Mouse (Mus musculus) midbrain, embryonic 13.5 days (tissue): Measurements from ENCODE around the gene Ppp6r2. TPM values are rescaled to one million over a fixed set of nuclear protein-coding genes. Genes with fewer than 3 reads are reported as not detected.

Source experiments
- ATAC-seq: fragments of 200-750 bp; cut with Nextera tagmentation; 2 replicates; pipeline ENCODE4 v1.8.0; 2017; ENCODE audit warnings: mild to moderate bottlenecking, moderate TSS enrichment, moderate library complexity
- H3K27ac ChIP-seq: fragments of 300-500 bp; sonication (generic); 2 replicates; pipeline ENCODE4 v1.5.1; 2015; ENCODE audit warnings: inconsistent platforms, mild to moderate bottlenecking, moderate library complexity
- H3K27me3 ChIP-seq: fragments of 300-500 bp; sonication (generic); 2 replicates; pipeline ENCODE4 v1.6.1; 2015; ENCODE audit warnings: mild to moderate bottlenecking, inconsistent platforms
- H3K36me3 ChIP-seq: fragments of 300-500 bp; sonication (generic); 2 replicates; pipeline ENCODE4 v1.6.1; 2015; ENCODE audit warnings: mild to moderate bottlenecking, inconsistent platforms
- H3K4me1 ChIP-seq: fragments of 300-500 bp; sonication (generic); replicated peaks from 2 replicates; pipeline ENCODE4 v1.6.1; 2015; ENCODE audit warnings: inconsistent platforms
- H3K4me2 ChIP-seq: fragments of 300-500 bp; sonication (generic); replicated peaks from 2 replicates; pipeline ENCODE4 v1.6.1; 2015; ENCODE audit warnings: moderate library complexity, mild to moderate bottlenecking, inconsistent platforms
- H3K4me3 ChIP-seq: fragments of 300-500 bp; sonication (generic); replicated peaks from 2 replicates; pipeline ENCODE4 v1.5.1; 2015; ENCODE audit warnings: mild to moderate bottlenecking, inconsistent platforms
- H3K9ac ChIP-seq: fragments of 300-500 bp; sonication (generic); replicated peaks from 2 replicates; pipeline ENCODE4 v1.6.1; 2015; ENCODE audit warnings: mild to moderate bottlenecking, inconsistent platforms
- H3K9me3 ChIP-seq: fragments of 300-500 bp; sonication (generic); 2 replicates; pipeline ENCODE4 v1.6.1; 2016; ENCODE audit warnings: mild to moderate bottlenecking, inconsistent platforms
- WGBS: fragments of 180-500 bp; shearing (Covaris S2); methylation state at CpG from one replicate; pipeline ENCODE4 v1.1.7; 2015; 5-methylcytosine and 5-hydroxymethylcytosine counted together
- polyA plus RNA-seq: library from polyadenylated mRNA; unstranded; fragments of >200 nt; fragmentation: Nextera tagmentation; extraction: Ambion mirVana; gene quantifications from 2 replicates; pipeline ENCODE4 v1.2.1, GENCODE M21; 2015

Ppp6r2 gene
- polyA plus RNA-seq, 1 experiment from 2014 or later = 86.6 TPM

DNA sequence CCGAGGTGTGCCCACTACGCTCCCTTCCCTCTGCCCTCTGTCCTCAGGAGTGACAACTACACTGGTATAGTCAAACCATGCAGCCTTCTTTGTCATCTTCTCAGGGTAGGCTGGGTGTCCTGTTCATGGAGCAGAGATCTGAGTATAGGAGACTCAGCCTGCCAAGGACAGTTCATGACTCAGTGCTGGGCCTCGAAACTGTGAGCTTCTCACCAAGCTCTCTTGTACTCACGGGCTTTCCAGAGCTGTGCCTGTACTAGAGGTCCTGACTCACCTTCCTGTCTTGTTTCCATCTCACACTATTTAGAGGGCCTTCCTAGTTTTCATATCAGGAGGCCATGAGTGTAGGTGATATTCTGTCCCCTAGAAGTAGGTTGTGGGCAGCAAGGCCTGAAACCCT is 66.0 kb downstream of the Ppp6r2 start:
- WGBS = 96% methylated on average over 4 of the region's 4 CpGs

DNA sequence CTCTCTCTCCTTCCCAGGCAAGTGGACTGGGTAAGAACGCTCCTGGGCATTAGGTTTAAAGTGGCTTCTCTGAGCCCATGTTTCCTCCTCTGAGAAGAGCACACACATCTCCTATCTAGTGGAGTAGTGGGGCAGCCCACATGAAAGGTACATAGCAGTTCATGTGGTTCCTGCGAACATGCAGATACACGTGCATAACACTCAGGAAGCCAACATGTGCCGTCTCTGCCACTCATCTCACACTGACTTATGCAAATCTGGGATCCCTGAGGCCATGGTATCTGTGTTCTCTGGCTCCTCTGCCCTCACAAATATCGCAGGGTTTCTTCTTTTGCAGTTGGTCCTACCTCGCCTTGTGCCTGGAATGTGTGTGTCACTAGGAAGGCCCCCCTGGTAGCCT is 71.2 kb downstream of the Ppp6r2 start:
- peaks cover 97% of the 10 kb centered on the region for H3K36me3 ChIP-seq
- H3K9me3 ChIP-seq = no peaks in the 10 kb centered on the region
- H3K9ac ChIP-seq = no peak overlapping the region
- no peak overlapping the region for H3K4me3 ChIP-seq
- no peak overlapping the region for H3K4me2 ChIP-seq
- H3K27me3 ChIP-seq = no peaks in the 10 kb centered on the region
- H3K4me1 ChIP-seq = no peaks in the 10 kb centered on the region
- no peak for ATAC-seq
- no peak overlapping the region for H3K27ac ChIP-seq
- 78% methylated on average over 6 of the region's 6 CpGs for WGBS

More for the DNA sequence above, 66.0 kb downstream of the Ppp6r2 start:
- ATAC-seq = no peak
- no peaks in the 10 kb centered on the region for H3K27me3 ChIP-seq
- H3K4me3 ChIP-seq = no peak overlapping the region
- no peaks in the 10 kb centered on the region for H3K4me1 ChIP-seq
- H3K9ac ChIP-seq = no peak overlapping the region
- no peaks in the 10 kb centered on the region for H3K9me3 ChIP-seq
- no peak overlapping the region for H3K27ac ChIP-seq
- no peak overlapping the region for H3K4me2 ChIP-seq
- peaks cover 95% of the 10 kb centered on the region for H3K36me3 ChIP-seq

DNA sequence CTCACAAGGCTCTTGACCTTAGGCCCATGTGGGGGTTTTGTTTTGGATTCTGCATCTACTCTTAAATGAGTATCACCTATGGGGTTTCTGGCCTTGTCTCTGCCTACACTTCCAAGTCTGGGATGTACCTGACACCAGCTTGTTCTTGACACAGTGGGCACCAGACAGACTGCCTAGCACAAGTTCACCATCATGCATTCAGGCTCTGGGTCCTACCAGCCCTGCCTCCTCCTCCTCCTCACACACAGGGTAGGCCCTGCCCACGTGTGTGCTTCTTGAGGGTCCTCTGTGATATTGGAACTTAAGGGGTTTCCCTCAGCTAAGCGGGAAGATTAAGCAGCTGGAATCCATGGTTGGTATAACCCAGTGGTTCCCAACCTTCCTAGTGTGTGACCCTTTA is 72.7 kb downstream of the Ppp6r2 start:
- H3K4me1 ChIP-seq = no peaks in the 10 kb centered on the region
- H3K27ac ChIP-seq = no peak overlapping the region
- ATAC-seq = no peak
- no peaks in the 10 kb centered on the region for H3K27me3 ChIP-seq
- H3K9me3 ChIP-seq = no peaks in the 10 kb centered on the region
- H3K4me2 ChIP-seq = no peak overlapping the region
- peaks cover 97% of the 10 kb centered on the region for H3K36me3 ChIP-seq
- WGBS = 88% methylated on average over 2 of the region's 2 CpGs
- no peak overlapping the region for H3K4me3 ChIP-seq
- no peak overlapping the region for H3K9ac ChIP-seq

DNA sequence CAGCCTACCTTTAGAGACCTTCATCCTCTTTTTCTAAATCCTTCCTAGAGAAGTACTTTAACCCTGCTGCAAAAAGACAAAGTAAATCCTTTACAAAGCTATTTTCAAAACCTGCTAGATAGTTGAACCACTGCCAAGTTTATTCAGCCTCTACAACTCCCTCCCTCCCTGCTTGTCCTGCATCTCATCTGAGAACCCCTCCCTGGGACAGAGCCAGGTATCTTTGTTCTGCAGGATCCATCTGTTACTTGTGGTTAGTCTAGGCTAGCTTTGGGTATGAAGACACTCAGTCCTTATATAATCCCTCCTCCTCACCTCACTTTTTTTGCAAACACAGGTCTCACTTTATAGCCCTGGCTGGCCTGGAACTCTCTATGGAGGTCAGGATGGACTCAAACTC is 73.7 kb downstream of the Ppp6r2 start:
- Histone ChIP-seq H3K9me3 (no peaks in the 10 kb centered on the region), H3K4me3 (no peak overlapping the region), H3K4me2 (no peak overlapping the region), H3K36me3 (peaks cover 97% of the 10 kb centered on the region), H3K9ac (no peak overlapping the region), H3K27ac (no peak overlapping the region), H3K27me3 (no peaks in the 10 kb centered on the region), H3K4me1 (no peaks in the 10 kb centered on the region)
- ATAC-seq = no peak

DNA sequence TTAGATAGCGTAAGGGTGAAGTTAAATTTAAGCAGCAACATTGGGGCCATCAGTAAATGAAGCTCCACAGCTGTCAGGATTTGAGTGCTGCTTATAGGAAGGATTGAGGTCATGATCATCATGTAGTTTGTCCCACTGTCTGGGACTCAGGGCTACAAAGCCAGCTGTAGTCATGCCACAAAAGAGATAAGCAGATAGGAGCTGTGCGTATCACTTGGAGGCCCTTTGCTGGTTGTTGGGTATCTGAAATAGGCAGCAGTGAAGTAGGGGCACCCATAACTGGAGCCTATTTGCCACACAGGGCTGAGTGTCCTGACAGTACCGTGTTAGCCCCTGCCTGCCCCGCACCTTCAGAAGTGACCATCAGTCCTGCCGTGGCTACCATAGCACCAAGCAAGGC is 74.1 kb downstream of the Ppp6r2 start:
- no peak for ATAC-seq
- Histone ChIP-seq H3K9ac (no peak overlapping the region), H3K4me1 (no peaks in the 10 kb centered on the region), H3K36me3 (peaks cover 96% of the 10 kb centered on the region), H3K4me3 (no peak overlapping the region), H3K9me3 (no peaks in the 10 kb centered on the region), H3K27me3 (no peaks in the 10 kb centered on the region), H3K4me2 (no peak overlapping the region), H3K27ac (no peak overlapping the region)
- WGBS = 98% methylated on average over 5 of the region's 5 CpGs

DNA sequence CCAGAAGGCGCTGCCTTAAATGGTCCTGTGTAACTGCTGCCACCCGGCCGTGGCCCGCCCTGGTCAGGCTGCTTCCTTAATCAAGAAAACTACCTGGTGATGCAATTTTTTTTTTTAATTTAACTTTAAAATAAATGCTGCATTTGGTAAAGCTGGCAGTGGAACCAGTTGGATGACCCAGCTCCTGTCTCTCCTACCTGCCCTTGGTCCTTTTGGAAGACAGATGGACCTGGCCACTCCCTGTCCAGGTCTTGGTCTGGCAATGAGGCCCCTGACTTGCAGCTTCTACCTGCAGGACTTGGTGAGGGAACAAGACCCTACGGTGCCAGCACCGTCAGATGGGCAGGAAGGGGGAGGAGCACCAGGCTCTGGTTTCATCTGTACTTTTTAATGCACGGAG is 74.8 kb downstream of the Ppp6r2 start:
- H3K4me1 ChIP-seq = no peaks in the 10 kb centered on the region
- peaks cover 96% of the 10 kb centered on the region for H3K36me3 ChIP-seq
- no peak overlapping the region for H3K9ac ChIP-seq
- no peak for ATAC-seq
- no peak overlapping the region for H3K4me2 ChIP-seq
- no peak overlapping the region for H3K27ac ChIP-seq
- WGBS = 91% methylated on average over 7 of the region's 7 CpGs
- no peak overlapping the region for H3K4me3 ChIP-seq
- no peaks in the 10 kb centered on the region for H3K9me3 ChIP-seq
- H3K27me3 ChIP-seq = no peaks in the 10 kb centered on the region

DNA sequence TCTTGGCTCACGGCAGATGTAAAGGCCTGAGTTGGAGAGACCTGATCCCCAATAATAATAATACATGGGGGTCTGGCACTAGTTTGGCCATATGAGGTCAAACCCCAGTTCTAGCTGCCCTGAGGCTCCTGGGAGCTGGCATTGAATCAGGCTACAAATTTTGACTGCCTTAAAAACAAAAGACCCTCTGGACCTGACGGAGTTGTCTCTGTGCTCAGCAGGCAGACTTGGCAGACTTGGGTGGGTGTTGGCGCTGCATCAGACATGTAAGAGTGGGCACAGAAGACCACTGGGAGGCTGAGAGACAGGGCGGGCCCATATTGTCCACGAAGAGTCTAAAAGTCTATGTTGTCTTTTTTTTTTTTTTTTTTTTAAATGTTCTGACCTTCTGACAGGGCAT is 75.2 kb downstream of the Ppp6r2 start:
- Histone ChIP-seq H3K4me1 (no peaks in the 10 kb centered on the region), H3K9ac (no peak overlapping the region), H3K27me3 (no peaks in the 10 kb centered on the region), H3K4me3 (no peak overlapping the region), H3K4me2 (no peak overlapping the region), H3K9me3 (no peaks in the 10 kb centered on the region), H3K27ac (no peak overlapping the region), H3K36me3 (peaks cover 96% of the 10 kb centered on the region)
- no peak for ATAC-seq
- 88% methylated on average over 5 of the region's 5 CpGs for WGBS

DNA sequence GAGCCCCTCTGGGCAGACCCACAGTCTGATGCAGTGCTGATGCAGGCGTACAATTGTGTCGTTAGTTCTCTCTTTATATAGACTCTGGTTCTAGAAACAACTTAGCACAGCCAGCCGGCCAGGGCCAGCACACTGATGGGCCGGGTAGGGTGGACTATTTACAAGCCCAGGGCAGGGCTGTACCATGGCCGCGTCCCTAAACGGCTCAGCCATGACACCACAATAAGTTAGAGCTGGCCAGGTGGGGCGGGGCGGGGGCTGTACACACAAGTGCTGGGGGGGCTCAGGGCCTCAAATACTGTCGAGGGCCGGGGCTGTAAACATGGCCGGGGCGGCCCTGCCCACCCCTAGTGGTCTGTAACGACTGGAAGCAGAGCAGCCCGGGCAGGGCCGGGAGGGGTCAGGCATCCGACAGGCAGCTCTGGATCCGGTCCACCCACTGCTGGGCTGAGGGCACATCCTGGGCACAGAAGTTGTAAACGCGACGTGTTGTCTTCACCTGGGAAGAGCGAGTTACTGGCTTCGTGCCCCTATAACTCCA is 76.9 kb downstream of the Ppp6r2 start:
- H3K4me1 ChIP-seq = no peaks in the 10 kb centered on the region
- WGBS = 92% methylated on average over 23 of the region's 23 CpGs
- ATAC-seq = peak; percentile 48; the same call in 1 of the 2 replicates
- no peaks in the 10 kb centered on the region for H3K9me3 ChIP-seq
- no peak overlapping the region for H3K4me2 ChIP-seq
- no peak overlapping the region for H3K27ac ChIP-seq
- H3K9ac ChIP-seq = no peak overlapping the region
- peaks cover 95% of the 10 kb centered on the region for H3K36me3 ChIP-seq
- no peaks in the 10 kb centered on the region for H3K27me3 ChIP-seq
- no peak overlapping the region for H3K4me3 ChIP-seq

DNA sequence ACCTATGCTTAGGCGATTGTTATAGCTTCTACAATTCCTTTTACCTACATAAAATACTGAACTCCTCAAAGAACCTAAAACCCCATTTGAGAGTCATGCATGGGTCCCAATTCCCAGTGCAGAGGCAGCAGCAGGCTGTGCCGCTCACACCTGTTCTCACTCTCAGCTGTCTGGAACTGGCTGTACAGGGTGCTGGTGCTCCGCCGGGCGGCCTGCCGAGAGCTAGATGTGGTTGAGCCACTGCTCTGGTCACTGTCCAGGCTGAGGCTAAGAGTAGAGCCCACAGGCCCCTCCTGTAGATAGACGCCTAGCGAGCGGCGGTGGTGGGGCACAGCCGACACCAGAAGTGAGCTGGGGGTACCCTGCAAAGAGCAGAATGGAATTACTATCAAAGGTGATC is 78.1 kb downstream of the Ppp6r2 start:
- no peaks in the 10 kb centered on the region for H3K4me1 ChIP-seq
- no peak overlapping the region for H3K4me2 ChIP-seq
- H3K9me3 ChIP-seq = no peaks in the 10 kb centered on the region
- H3K9ac ChIP-seq = no peak overlapping the region
- no peaks in the 10 kb centered on the region for H3K27me3 ChIP-seq
- H3K27ac ChIP-seq = no peak overlapping the region
- ATAC-seq = no peak
- H3K36me3 ChIP-seq = peaks cover 95% of the 10 kb centered on the region
- no peak overlapping the region for H3K4me3 ChIP-seq
- 96% methylated on average over 11 of the region's 11 CpGs for WGBS

DNA sequence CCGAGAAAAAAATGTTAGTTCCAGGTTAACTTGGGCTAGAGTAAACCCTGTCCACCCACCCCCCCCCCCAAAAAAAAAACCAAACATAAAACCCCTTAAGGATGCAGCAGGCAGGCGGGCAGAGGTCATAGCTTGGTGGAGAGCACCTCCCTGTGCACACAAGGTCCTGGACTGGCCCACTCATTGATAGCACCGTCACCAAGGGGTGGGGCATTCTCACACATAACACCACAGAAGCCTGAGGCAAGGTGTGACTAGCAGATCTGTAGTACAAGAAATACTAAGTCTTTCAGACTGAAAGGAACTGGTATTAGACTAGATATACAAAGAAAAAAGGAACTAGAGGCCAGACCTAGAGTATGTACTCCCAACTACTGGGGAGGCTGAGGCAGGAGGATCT is 80.2 kb downstream of the Ppp6r2 start:
- H3K9ac ChIP-seq = no peak overlapping the region
- H3K4me3 ChIP-seq = no peak overlapping the region
- no peak overlapping the region for H3K4me2 ChIP-seq
- H3K9me3 ChIP-seq = no peaks in the 10 kb centered on the region
- peaks cover 98% of the 10 kb centered on the region for H3K36me3 ChIP-seq
- H3K4me1 ChIP-seq = no peaks in the 10 kb centered on the region
- H3K27me3 ChIP-seq = no peaks in the 10 kb centered on the region
- no peak overlapping the region for H3K27ac ChIP-seq
- ATAC-seq = no peak
- WGBS = 94% methylated on average over 3 of the region's 3 CpGs

DNA sequence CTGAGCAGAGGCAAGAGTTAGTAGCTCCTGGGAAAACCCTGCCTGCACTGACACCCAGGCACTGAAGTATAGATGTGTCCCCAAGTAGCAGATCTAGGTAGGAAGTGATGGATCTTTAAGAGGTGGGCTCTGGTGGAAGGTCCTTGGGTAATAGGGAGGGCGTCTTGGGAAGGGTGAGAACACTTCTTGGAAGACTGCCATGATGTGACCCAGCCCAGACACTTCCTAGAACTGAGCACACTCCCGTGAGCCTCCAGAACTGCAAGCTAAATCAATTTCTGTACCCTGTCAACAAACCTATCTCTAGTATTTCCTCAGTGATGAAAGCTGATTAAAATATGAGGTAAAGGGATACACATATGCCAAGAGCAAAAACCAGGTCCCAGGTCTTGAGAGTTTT is 81.4 kb downstream of the Ppp6r2 start:
- Histone ChIP-seq H3K4me2 (no peak overlapping the region), H3K9ac (no peak overlapping the region), H3K27ac (no peak overlapping the region), H3K4me3 (no peak overlapping the region), H3K36me3 (peaks cover 98% of the 10 kb centered on the region), H3K9me3 (no peaks in the 10 kb centered on the region), H3K4me1 (no peaks in the 10 kb centered on the region), H3K27me3 (no peaks in the 10 kb centered on the region)
- no peak for ATAC-seq
- WGBS = 90% methylated on average over 2 of the region's 2 CpGs

DNA sequence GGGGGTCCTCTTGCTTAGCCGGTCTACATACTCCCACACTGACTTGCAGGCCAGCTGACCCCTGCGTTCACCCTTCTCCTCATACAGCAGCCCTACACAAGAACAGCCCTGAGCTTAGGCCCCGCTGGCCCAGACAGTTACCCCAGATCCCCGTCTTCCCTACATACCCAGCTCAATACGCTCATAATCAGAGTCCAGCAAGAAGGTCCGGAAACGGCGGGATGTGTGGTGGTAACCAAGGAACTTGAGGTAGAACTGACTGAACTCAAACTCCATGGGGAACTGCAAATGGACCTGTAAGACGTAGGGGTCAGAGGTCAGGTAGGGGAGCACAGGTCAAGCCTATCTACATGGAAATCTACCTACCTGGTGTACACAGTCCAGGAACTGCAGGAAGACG is 82.4 kb downstream of the Ppp6r2 start:
- no peak for ATAC-seq
- Histone ChIP-seq H3K4me3 (no peak overlapping the region), H3K27ac (no peak overlapping the region), H3K4me2 (no peak overlapping the region), H3K36me3 (peaks cover 94% of the 10 kb centered on the region), H3K9ac (no peak overlapping the region), H3K9me3 (no peaks in the 10 kb centered on the region), H3K27me3 (no peaks in the 10 kb centered on the region), H3K4me1 (no peaks in the 10 kb centered on the region)
- 96% methylated on average over 10 of the region's 10 CpGs for WGBS

DNA sequence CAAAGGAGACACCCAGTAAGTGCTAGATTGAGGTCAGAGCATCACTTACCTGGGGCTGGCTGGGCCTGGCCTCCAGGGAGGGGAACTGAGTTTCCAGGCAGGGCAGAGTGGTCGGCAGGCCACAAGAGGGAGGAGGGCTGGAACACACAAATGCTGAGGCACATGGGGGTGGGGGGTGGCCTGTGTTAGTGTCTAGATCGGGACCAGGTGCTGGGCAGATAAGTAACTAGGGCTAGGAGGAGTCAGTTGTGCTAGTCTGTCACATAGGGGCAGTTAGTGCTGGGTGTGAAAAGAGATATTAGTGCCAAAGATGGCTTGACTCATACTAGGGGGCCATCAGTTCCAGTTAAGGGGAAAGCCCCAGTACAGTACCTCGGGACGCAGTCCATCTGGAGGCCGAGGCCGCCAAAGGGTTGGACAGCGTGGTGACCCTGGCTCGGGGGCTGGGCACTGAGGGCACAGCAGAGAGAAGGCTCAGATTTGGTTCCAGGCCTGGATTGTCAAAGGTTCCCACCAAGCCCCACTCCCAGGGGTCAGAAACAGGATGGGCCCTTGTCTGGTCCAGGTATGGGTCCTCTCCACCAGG is 84.3 kb downstream of the Ppp6r2 start:
- 94% methylated on average over 8 of the region's 8 CpGs for WGBS
- H3K27me3 ChIP-seq = no peaks in the 10 kb centered on the region
- no peak overlapping the region for H3K9ac ChIP-seq
- H3K27ac ChIP-seq = no peak overlapping the region
- no peak overlapping the region for H3K4me2 ChIP-seq
- no peak overlapping the region for H3K4me3 ChIP-seq
- no peaks in the 10 kb centered on the region for H3K9me3 ChIP-seq
- no peak for ATAC-seq
- H3K4me1 ChIP-seq = no peaks in the 10 kb centered on the region
- peaks cover 94% of the 10 kb centered on the region for H3K36me3 ChIP-seq
